Mouse (Mus musculus) naive thymus-derived CD4-positive, alpha-beta T cell, adult 2 months (primary cell): ENCODE results near the gene Msn.

ENCODE experiments used
- DNase-seq: peaks from one replicate; pipeline ENCODE4 v3.0.0-alpha.2; 2011; ENCODE audit warnings: low read depth

Gene Msn

GRCm38 (mm10) chrX:96095509-96096499 is at the start of gene Msn:
TSS of gene Msn (plus strand) at chrX:96096042.
- peak; percentile 82 for DNase-seq

- no peak for DNase-seq
Measured at GRCm38 (mm10) chrX:96052798-96053197, 43.0 kb upstream of the Msn start.

GRCm38 (mm10) chrX:96077747-96078146 is 18.1 kb upstream of the Msn start:
- DNase-seq = no peak

- no peak for DNase-seq
Measured at GRCm38 (mm10) chrX:96086259-96086658, 9.6 kb upstream of the Msn start.

- peak; percentile 74 for DNase-seq
Measured at GRCm38 (mm10) chrX:96096513-96097210, 820 bp downstream of the Msn start.

- no peak for DNase-seq
Measured at GRCm38 (mm10) chrX:96097491-96097970, 1.7 kb downstream of the Msn start.

- no peak for DNase-seq
Measured at GRCm38 (mm10) chrX:96099003-96099402, 3.2 kb downstream of the Msn start.

GRCm38 (mm10) chrX:96107427-96108291 is 11.8 kb downstream of the Msn start:
- no peak for DNase-seq

GRCm38 (mm10) chrX:96113106-96113634 is 17.3 kb downstream of the Msn start:
- no peak for DNase-seq

GRCm38 (mm10) chrX:96115501-96115900 is 19.7 kb downstream of the Msn start:
- peak; percentile 33 for DNase-seq

- no peak for DNase-seq
Measured at GRCm38 (mm10) chrX:96117366-96117765, 21.5 kb downstream of the Msn start.

- DNase-seq = no peak
Measured at GRCm38 (mm10) chrX:96119997-96120396, 24.2 kb downstream of the Msn start.

- no peak for DNase-seq
Measured at GRCm38 (mm10) chrX:96121912-96122311, 26.1 kb downstream of the Msn start.

- DNase-seq = no peak
Measured at GRCm38 (mm10) chrX:96126803-96127202, 31.0 kb downstream of the Msn start.

GRCm38 (mm10) chrX:96130139-96130538 is 34.3 kb downstream of the Msn start:
- DNase-seq = peak; percentile 86

GRCm38 (mm10) chrX:96130663-96131062 is 34.8 kb downstream of the Msn start:
- peak; percentile 79 for DNase-seq

GRCm38 (mm10) chrX:96133260-96133659 is 37.4 kb downstream of the Msn start:
- peak; percentile 56 for DNase-seq

GRCm38 (mm10) chrX:96134243-96134661 is 38.4 kb downstream of the Msn start:
- no peak for DNase-seq

GRCm38 (mm10) chrX:96134840-96135580 is 39.2 kb downstream of the Msn start:
- no peak for DNase-seq

- DNase-seq = no peak
Measured at GRCm38 (mm10) chrX:96135581-96135980, 39.7 kb downstream of the Msn start.

GRCm38 (mm10) chrX:96139262-96139661 is 43.4 kb downstream of the Msn start:
- no peak for DNase-seq
